Mouse (Mus musculus) heart, embryonic 13.5 days (tissue): ENCODE measurements at regions not wholly inside any gene's neighbourhood (a gene's known extent, or its start where the extent isn't known, plus 50 kb on each side); places are given as distances from the start of the nearest gene placed in this dataset.

Source experiments
- ATAC-seq: fragments of 200-750 bp; cut with Nextera tagmentation; 2 replicates; pipeline ENCODE4 v1.8.0; 2017; ENCODE audit warnings: moderate TSS enrichment; ENCODE audit not compliant: insufficient number of reproducible peaks, low FRiP score, low TSS enrichment; ENCODE audit errors: extremely low read depth
- H3K27ac ChIP-seq: fragments of 300-500 bp; sonication (generic); replicated peaks from 2 replicates; pipeline ENCODE4 v1.5.1; 2015; ENCODE audit warnings: moderate library complexity, mild to moderate bottlenecking, inconsistent platforms
- H3K27me3 ChIP-seq: fragments of 300-500 bp; sonication (generic); replicated peaks from 2 replicates; pipeline ENCODE4 v1.6.1; 2015; ENCODE audit warnings: mild to moderate bottlenecking, inconsistent platforms
- H3K36me3 ChIP-seq: fragments of 300-500 bp; sonication (generic); 2 replicates; pipeline ENCODE4 v1.6.1; 2015; ENCODE audit warnings: mild to moderate bottlenecking, inconsistent platforms
- H3K4me1 ChIP-seq: fragments of 300-500 bp; sonication (generic); 2 replicates; pipeline ENCODE4 v1.6.1; 2015; ENCODE audit warnings: inconsistent platforms
- H3K4me2 ChIP-seq: fragments of 300-500 bp; sonication (generic); 2 replicates; pipeline ENCODE4 v1.6.1; 2015; ENCODE audit warnings: inconsistent platforms, mild to moderate bottlenecking, moderate library complexity
- H3K4me3 ChIP-seq: fragments of 300-500 bp; sonication (generic); 2 replicates; pipeline ENCODE4 v1.5.1; 2015; ENCODE audit warnings: moderate library complexity, mild to moderate bottlenecking, inconsistent platforms
- H3K9ac ChIP-seq: fragments of 300-500 bp; sonication (generic); 2 replicates; pipeline ENCODE4 v1.6.1; 2015; ENCODE audit warnings: inconsistent platforms, mild to moderate bottlenecking, moderate library complexity
- H3K9me3 ChIP-seq: fragments of 300-500 bp; sonication (generic); 2 replicates; pipeline ENCODE4 v1.6.1; 2016; ENCODE audit warnings: inconsistent platforms
- WGBS: fragments of 180-500 bp; shearing (Covaris S2); methylation state at CpG from one replicate; pipeline ENCODE4 v1.1.7; 2015; ENCODE audit warnings: mixed read lengths; 5-methylcytosine and 5-hydroxymethylcytosine counted together

- ATAC-seq: no peak
- Histone ChIP-seq H3K4me1 (no peaks in the 10 kb centered on the region), H3K9ac (no peak overlapping the region), H3K27me3 (no peaks in the 10 kb centered on the region), H3K4me3 (no peak overlapping the region), H3K36me3 (no peaks in the 10 kb centered on the region), H3K4me2 (no peak overlapping the region), H3K9me3 (no peaks in the 10 kb centered on the region), H3K27ac (no peak overlapping the region)
- WGBS: 83% methylated on average over 6 of the region's 6 CpGs
These were observed 58.8 kb downstream of the 1700009N14Rik start for GRCm38 (mm10) chr4:39508866-39509265.

DNA sequence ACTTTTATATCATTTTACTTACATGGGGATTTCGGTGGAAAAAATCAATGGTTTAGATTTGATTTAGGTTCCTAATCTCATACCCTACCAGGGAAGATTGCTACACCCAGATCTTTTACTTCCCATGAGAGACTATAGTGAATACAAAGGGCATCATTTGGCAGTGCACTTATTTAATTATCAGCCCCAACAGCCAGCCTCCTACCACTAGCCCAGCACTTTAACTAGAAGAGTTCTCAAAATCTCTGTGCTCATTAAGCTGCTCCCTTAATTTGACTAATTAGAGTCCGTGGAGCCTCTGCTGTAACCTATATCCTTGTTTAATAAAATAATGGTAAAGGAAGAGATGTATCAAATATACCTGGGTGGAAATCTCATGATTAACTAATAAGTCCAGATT is 77.4 kb downstream of the 1700009N14Rik start:
- Histone ChIP-seq H3K9me3 (no peaks in the 10 kb centered on the region), H3K4me3 (no peak overlapping the region), H3K36me3 (no peaks in the 10 kb centered on the region), H3K4me2 (no peak overlapping the region), H3K9ac (no peak overlapping the region), H3K27ac (no peak overlapping the region), H3K4me1 (no peaks in the 10 kb centered on the region), H3K27me3 (no peaks in the 10 kb centered on the region)
- no peak for ATAC-seq
- WGBS: 67% methylated on average over 2 of the region's 2 CpGs

DNA sequence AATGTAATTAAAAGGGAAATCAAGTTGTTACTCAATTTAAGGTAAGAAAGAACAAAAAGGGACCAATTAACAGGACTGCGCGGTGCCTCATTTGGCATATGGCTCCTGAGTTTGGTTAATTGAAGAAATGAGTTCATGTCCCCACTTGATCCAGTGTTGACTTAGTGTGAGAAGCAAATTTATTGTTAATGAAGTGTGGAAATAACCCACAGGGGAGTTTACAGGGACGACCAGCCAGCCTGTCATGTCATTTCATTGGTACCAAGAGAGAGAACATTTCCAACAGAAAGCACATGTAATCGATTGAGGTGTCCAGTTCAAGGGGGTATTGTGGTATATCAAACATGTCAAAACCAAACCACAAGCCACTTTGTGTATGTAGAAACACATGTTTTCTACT is 78.6 kb downstream of the 1700009N14Rik start:
- Histone ChIP-seq H3K9ac (no peak overlapping the region), H3K4me1 (no peaks in the 10 kb centered on the region), H3K9me3 (no peaks in the 10 kb centered on the region), H3K4me3 (no peak overlapping the region), H3K27me3 (no peaks in the 10 kb centered on the region), H3K36me3 (no peaks in the 10 kb centered on the region), H3K4me2 (no peak overlapping the region), H3K27ac (no peak overlapping the region)
- 76% methylated on average over 4 of the region's 4 CpGs for WGBS
- no peak for ATAC-seq

DNA sequence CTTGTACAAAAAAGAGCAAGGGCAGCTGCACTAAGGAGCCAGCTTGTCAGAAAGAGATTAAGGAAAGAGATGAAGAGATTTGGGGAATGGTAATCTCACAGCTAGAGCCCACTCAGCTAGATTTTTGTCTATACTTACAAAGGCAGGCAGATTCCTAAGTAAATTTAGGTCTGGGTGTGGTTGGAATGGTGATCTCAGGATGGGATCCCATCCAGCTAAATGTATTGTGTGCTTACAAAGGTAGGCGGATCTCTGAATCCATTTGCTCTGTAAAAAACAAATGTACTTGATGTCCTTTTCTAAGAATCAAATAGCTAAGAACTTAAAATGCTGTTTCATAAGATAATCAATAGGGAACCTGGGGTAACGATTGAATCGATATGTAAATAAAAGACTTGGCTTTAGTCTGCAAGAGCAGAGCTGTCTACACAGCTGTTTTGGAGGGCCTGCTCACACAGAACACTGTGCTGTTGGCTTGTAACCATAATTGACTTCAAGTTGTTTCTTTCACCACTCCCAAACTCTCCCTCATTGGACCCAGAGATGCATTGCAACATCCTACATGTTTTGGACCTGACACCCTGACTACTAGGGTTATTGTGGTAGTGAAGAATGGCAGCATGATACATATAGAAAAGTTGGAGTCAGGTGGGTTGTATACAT is 106.1 kb downstream of the 1700009N14Rik start:
- Histone ChIP-seq H3K36me3 (no peaks in the 10 kb centered on the region), H3K27me3 (no peaks in the 10 kb centered on the region), H3K4me1 (no peaks in the 10 kb centered on the region), H3K9ac (no peak overlapping the region), H3K4me2 (no peak overlapping the region), H3K27ac (no peak overlapping the region), H3K4me3 (no peak overlapping the region), H3K9me3 (no peaks in the 10 kb centered on the region)
- ATAC-seq: no peak
- WGBS: 80% methylated on average over 3 of the region's 3 CpGs

GRCm38 (mm10) chr4:39597426-39597825 is 147.3 kb downstream of the 1700009N14Rik start:
- no peak overlapping the region for H3K4me3 ChIP-seq
- no peaks in the 10 kb centered on the region for H3K4me1 ChIP-seq
- no peak for ATAC-seq
- no peaks in the 10 kb centered on the region for H3K36me3 ChIP-seq
- H3K27me3 ChIP-seq: no peaks in the 10 kb centered on the region
- no peaks in the 10 kb centered on the region for H3K9me3 ChIP-seq
- H3K27ac ChIP-seq: no peak overlapping the region
- WGBS: 71% methylated on average over 2 of the region's 2 CpGs
- H3K4me2 ChIP-seq: no peak overlapping the region
- H3K9ac ChIP-seq: no peak overlapping the region

GRCm38 (mm10) chr4:39605046-39605445 is 155.0 kb downstream of the 1700009N14Rik start:
- H3K27me3 ChIP-seq: no peaks in the 10 kb centered on the region
- no peaks in the 10 kb centered on the region for H3K9me3 ChIP-seq
- WGBS: 95% methylated on average over 5 of the region's 5 CpGs
- no peak overlapping the region for H3K4me2 ChIP-seq
- no peak overlapping the region for H3K9ac ChIP-seq
- H3K36me3 ChIP-seq: no peaks in the 10 kb centered on the region
- H3K4me1 ChIP-seq: no peaks in the 10 kb centered on the region
- H3K4me3 ChIP-seq: no peak overlapping the region
- no peak overlapping the region for H3K27ac ChIP-seq
- ATAC-seq: no peak

DNA sequence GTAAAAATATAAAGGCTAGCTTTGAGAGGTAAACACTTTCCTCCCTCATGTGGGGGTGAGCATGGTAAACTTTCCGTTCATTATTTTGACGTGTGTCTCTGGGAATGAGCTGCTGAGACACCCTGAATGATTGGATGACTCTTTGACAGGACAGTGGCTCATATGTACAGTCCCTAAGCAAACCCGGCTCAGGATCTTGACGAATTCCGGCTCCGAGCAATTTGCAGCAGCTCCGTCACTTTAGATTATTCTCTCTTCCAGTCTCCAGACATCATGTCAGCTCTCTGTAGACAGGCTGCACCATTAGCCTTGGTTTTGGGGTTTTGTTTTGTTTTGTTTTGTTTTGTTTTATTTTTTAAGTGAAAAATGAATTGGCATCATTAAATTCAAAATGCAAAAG is 194.0 kb downstream of the 1700009N14Rik start:
- no peak for ATAC-seq
- Histone ChIP-seq H3K9me3 (no peaks in the 10 kb centered on the region), H3K4me2 (no peak overlapping the region), H3K4me1 (0 out of 2 replicates have a peak, but pooled peaks cover 3% of the 10 kb centered on the region), H3K9ac (no peak overlapping the region), H3K36me3 (no peaks in the 10 kb centered on the region), H3K4me3 (no peak overlapping the region), H3K27ac (no peak overlapping the region), H3K27me3 (no peaks in the 10 kb centered on the region)
- WGBS: 74% methylated on average over 7 of the region's 7 CpGs

GRCm38 (mm10) chr4:39644849-39645248 is 194.8 kb downstream of the 1700009N14Rik start:
- H3K4me1 ChIP-seq: 0 out of 2 replicates have a peak, but pooled peaks cover 3% of the 10 kb centered on the region
- no peak overlapping the region for H3K27ac ChIP-seq
- H3K4me2 ChIP-seq: no peak overlapping the region
- no peak overlapping the region for H3K9ac ChIP-seq
- WGBS: 80% methylated on average over 5 of the region's 5 CpGs
- H3K27me3 ChIP-seq: no peaks in the 10 kb centered on the region
- no peak overlapping the region for H3K4me3 ChIP-seq
- no peaks in the 10 kb centered on the region for H3K9me3 ChIP-seq
- ATAC-seq: no peak
- H3K36me3 ChIP-seq: no peaks in the 10 kb centered on the region

DNA sequence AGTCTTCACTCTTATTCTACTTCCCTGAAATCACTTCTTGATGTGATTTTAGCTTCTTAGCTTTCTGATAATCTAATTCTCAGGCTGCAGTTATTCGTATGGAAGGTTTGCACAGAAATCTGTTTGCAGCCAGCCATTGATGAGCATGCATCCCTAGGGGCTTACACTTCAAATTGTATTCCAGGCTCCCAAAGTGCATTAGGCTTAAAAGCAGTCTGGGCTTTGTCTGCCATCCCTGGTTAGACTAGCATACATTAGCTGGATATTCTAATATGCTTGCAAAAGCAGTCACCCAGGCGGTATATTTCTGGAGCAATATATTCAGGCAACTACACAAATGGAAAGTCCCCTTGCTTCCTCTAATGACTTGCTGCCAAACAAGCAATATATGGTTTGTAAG is 210.4 kb downstream of the 1700009N14Rik start:
- Histone ChIP-seq H3K4me3 (no peak overlapping the region), H3K27ac (no peak overlapping the region), H3K27me3 (no peaks in the 10 kb centered on the region), H3K4me1 (no peaks in the 10 kb centered on the region), H3K36me3 (no peaks in the 10 kb centered on the region), H3K9ac (no peak overlapping the region), H3K4me2 (no peak overlapping the region), H3K9me3 (no peaks in the 10 kb centered on the region)
- no peak for ATAC-seq
- WGBS: 77% methylated on average over 2 of the region's 2 CpGs

DNA sequence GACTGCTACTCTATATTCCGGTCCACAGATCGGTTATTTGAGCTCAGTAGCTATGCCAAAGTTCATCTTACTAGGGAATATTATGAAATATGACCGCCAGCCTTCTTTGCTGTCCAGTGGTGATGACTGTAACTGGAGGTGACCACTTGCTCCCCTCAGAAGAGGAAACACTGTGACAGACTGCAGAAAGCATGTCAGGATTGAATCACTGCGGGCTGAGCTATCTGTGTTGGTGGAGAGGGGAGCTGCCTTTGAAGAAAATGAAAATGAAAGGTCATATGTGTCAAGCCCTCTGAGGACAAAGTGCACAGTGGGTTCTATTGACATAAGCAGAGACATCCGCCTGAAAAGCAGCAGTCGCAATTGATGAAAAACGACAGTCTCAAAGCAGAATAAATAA is 222.5 kb downstream of the 1700009N14Rik start:
- Histone ChIP-seq H3K4me2 (no peak overlapping the region), H3K9me3 (no peaks in the 10 kb centered on the region), H3K27ac (no peak overlapping the region), H3K4me1 (no peaks in the 10 kb centered on the region), H3K9ac (no peak overlapping the region), H3K36me3 (no peaks in the 10 kb centered on the region), H3K4me3 (no peak overlapping the region), H3K27me3 (no peaks in the 10 kb centered on the region)
- 69% methylated on average over 7 of the region's 7 CpGs for WGBS
- ATAC-seq: no peak

DNA sequence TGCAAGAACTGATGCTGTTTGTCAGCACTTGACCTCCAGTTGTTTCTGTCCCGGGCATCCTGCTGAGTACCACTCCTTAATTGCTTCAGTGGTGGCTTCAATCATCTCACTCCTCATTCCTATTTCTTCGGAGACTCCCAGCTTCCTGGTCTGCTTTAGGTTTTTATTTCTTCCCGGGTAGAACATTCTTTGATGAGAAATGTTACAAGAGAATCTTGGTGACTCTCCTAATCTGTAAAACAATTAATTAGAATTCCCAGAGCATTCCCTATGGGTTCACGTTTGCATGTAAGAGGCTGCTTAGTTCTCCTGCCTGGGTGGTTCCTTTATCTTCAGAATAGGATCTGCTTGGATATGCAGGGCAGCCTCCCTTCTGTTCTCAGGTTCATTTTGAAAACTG is 245.1 kb downstream of the 1700009N14Rik start:
- no peak for ATAC-seq
- 0 out of 2 replicates have a peak, but pooled peaks cover 5% of the 10 kb centered on the region for H3K4me1 ChIP-seq
- H3K36me3 ChIP-seq: no peaks in the 10 kb centered on the region
- 26% methylated on average over 4 of the region's 4 CpGs for WGBS
- no peak overlapping the region for H3K4me2 ChIP-seq
- H3K9ac ChIP-seq: no peak overlapping the region
- H3K4me3 ChIP-seq: no peak overlapping the region
- no peaks in the 10 kb centered on the region for H3K27me3 ChIP-seq
- no peak overlapping the region for H3K27ac ChIP-seq
- H3K9me3 ChIP-seq: no peaks in the 10 kb centered on the region

DNA sequence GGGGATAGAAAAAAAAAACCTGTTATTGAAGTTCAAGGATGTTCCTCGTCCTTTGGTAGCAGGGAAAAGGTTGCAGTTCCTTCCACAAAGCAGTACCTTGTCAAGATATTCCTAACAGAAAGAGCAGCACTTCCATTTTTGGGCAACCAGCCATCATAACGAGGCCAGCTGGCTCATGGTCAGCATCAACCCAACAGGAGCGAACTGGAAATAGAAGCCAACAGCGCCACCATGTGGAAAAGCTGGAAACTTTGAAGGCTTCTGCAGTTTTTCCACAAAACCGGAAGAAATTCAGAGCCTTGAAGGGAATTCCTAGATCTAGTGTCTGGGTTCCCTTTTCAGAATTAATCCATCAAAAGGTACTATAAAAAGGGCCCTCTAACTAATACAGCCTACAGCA is 247.5 kb downstream of the 1700009N14Rik start:
- Histone ChIP-seq H3K36me3 (no peaks in the 10 kb centered on the region), H3K4me3 (no peak overlapping the region), H3K9me3 (no peaks in the 10 kb centered on the region), H3K27ac (no peak overlapping the region), H3K27me3 (no peaks in the 10 kb centered on the region), H3K4me2 (no peak overlapping the region), H3K4me1 (no peaks in the 10 kb centered on the region), H3K9ac (no peak overlapping the region)
- WGBS: 34% methylated on average over 5 of the region's 5 CpGs
- ATAC-seq: no peak
